Mouse (Mus musculus) ES-Bruce4 (cell line): Measurements from ENCODE around the gene Bbox1.

Experiments used
- CTCF ChIP-seq: IDR thresholded peaks from one replicate; pipeline ENCODE4 v1.8.1; 2011; ENCODE audit warnings: low read depth, low read length
- POLR2A ChIP-seq: IDR thresholded peaks from one replicate; pipeline ENCODE4 v1.8.1; 2011; ENCODE audit warnings: low read length; ENCODE audit not compliant: insufficient read depth

DNA sequence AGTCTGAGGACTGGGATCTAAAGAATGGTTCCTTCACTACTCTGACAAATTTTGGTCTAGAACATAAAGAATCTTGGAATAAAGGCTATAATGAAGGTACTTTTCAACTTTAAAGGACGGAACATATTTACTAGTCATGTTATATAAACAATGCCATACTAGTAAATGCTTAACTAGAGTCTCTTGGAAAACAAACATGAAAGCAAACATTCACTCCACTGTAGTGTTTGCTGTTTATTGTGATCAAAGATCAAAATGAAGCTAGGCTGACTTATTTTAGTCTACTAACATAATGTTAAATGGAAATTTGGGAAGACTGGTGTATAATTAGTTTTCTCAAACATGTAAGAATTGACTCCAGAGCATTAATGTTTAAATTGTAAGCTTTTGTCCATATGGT, 4.9 kb upstream of the Bbox1 start:
- TF ChIP-seq POLR2A (no peak), CTCF (no peak)
